Mouse (Mus musculus) limb, embryonic 10.5 days (tissue): ENCODE results near the gene Gpr35. TPM values are rescaled to one million over a fixed set of nuclear protein-coding genes. Genes with fewer than 3 reads are reported as not detected.
"Not testable (repeated sequence)": the region's sequence is repeated elsewhere in the genome, so short reads cannot be mapped to it uniquely, and the experiment has no call there.

ENCODE experiments used
- DNase-seq: peaks from one replicate; pipeline ENCODE4 v3.0.0-alpha.2; 2017; ENCODE audit warnings: low spot score
- H3K27ac ChIP-seq: fragments of 300-500 bp; sonication (generic); 2 replicates; pipeline ENCODE4 v1.5.1; 2016; ENCODE audit warnings: mild to moderate bottlenecking
- H3K27me3 ChIP-seq: fragments of 300-500 bp; sonication (generic); 2 replicates; pipeline ENCODE4 v1.6.1; 2016; ENCODE audit warnings: low read depth, mild to moderate bottlenecking; ENCODE audit not compliant: poor library complexity, severe bottlenecking
- H3K36me3 ChIP-seq: fragments of 300-500 bp; sonication (generic); 2 replicates; pipeline ENCODE4 v1.6.1; 2016; ENCODE audit warnings: mild to moderate bottlenecking, moderate library complexity
- H3K4me1 ChIP-seq: fragments of 300-500 bp; sonication (generic); 2 replicates; pipeline ENCODE4 v1.6.1; 2016
- H3K4me3 ChIP-seq: fragments of 300-500 bp; sonication (generic); 2 replicates; pipeline ENCODE4 v1.5.1; 2016; ENCODE audit warnings: mild to moderate bottlenecking, moderate library complexity
- H3K9me3 ChIP-seq: fragments of 300-500 bp; sonication (generic); replicated peaks from 2 replicates; pipeline ENCODE4 v1.6.1; 2016; ENCODE audit warnings: mild to moderate bottlenecking
- WGBS: fragments of 180-500 bp; shearing (Covaris S2); methylation state at CpG from one replicate; pipeline ENCODE4 v1.1.7; 2016; 5-methylcytosine and 5-hydroxymethylcytosine counted together
- polyA plus RNA-seq: library from polyadenylated mRNA; unstranded; fragments of >200 nt; fragmentation: Nextera tagmentation; extraction: Ambion mirVana; gene quantifications from 2 replicates; pipeline ENCODE4 v1.2.1, GENCODE M21; 2016

Gpr35 gene
- polyA plus RNA-seq, 1 experiment from 2014 or later, result 0.35 TPM

DNA sequence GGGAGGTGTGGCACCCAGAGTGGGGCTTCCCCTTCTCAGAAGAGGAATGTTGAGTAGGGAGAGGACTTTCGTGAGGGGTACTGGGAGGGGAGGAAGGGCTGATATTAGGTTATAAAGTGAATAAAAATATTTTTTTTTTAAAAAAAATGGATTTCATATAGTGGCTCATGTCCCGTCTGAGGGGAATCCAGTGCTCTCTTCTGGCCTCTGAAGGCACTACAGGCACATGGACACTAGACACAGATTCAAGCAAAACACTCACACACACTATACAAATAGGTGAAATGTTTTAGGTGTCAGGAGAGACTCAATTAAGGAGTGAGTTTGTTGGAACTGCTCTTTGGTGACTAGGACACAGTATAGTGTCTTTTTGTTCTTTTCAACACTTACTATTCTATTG, 14.7 kb upstream of the Gpr35 start:
- peaks cover 22% of the 10 kb centered on the region for H3K4me1 ChIP-seq
- H3K4me3 ChIP-seq, result peak overlapping the region; percentile 87
- DNase-seq, result no peak
- 77% methylated on average over 2 of the region's 2 CpGs for WGBS
- no peak overlapping the region for H3K27ac ChIP-seq
- peaks cover 39% of the 10 kb centered on the region for H3K36me3 ChIP-seq
- no peaks in the 10 kb centered on the region for H3K27me3 ChIP-seq
- 0 out of 2 replicates have a peak, but pooled peaks cover 2% of the 10 kb centered on the region for H3K9me3 ChIP-seq

DNA sequence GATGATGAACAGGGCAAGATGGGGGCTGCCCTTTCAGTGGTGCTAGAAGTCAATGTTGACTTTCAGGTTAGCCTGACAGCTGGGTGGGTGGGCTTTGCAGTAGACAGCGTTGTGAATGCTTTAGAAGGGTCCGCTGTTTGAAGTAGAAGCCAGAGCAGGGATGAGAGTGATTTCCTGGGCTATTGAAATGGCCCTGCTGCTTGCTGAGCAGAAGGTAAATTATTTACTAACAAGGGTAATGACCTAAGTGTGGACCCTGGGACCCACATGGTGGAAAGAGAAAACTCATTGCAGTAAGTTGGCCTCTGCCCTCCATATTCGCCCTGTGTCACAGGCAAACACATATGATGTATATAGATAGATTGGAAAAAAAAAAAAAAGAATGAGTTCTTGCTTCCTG, 14.2 kb upstream of the Gpr35 start:
- Histone ChIP-seq H3K9me3 (0 out of 2 replicates have a peak, but pooled peaks cover 2% of the 10 kb centered on the region), H3K27ac (no peak overlapping the region), H3K36me3 (peaks cover 42% of the 10 kb centered on the region), H3K27me3 (no peaks in the 10 kb centered on the region), H3K4me1 (peaks cover 22% of the 10 kb centered on the region), H3K4me3 (no peak overlapping the region)
- WGBS, result 91% methylated on average over 3 of the region's 3 CpGs
- no peak for DNase-seq

DNA sequence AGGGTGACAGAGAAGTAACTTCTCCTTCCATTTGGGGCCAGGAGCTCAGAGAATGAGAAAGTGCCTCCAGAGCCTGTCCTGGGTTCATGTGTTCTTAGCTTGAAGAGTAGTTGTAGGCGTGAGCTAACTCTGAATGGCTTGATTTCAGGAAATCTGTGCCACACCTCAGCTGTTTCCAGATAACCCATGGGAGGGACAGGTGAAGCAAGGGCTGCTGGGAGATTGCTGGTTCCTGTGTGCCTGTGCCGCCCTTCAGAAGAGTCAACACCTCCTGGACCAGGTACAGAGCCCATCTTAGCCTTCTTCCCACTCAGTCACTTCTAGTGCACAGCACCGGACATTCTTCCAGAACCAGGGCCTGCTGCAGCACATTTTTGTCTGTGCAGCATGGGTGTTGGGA, 12.9 kb upstream of the Gpr35 start:
- 84% methylated on average over 3 of the region's 3 CpGs for WGBS
- DNase-seq, result no peak
- H3K36me3 ChIP-seq, result peaks cover 55% of the 10 kb centered on the region
- H3K4me3 ChIP-seq, result no peak overlapping the region
- H3K9me3 ChIP-seq, result 0 out of 2 replicates have a peak, but pooled peaks cover 1% of the 10 kb centered on the region
- no peaks in the 10 kb centered on the region for H3K27me3 ChIP-seq
- peaks cover 22% of the 10 kb centered on the region for H3K4me1 ChIP-seq
- H3K27ac ChIP-seq, result no peak overlapping the region

DNA sequence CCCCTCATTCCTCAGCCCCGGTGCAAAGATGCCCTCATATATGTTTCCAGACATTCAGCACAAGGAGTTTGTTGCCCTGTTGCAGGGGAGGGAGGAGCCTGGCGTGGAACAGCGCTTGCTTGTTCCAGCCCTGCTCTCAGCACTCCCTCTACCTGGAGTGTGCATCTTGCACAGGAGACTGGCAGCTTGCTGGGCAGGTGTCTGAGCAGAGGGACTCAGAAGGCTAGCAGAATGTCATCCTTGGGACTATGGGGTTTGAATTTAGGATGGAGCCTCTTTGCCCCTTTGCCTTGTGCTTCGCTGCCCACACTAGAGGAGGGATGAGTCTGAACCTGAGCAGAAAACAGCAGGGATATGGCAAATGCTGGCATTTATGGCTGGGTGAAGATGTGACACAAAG, 10.9 kb upstream of the Gpr35 start:
- Histone ChIP-seq H3K27me3 (no peaks in the 10 kb centered on the region), H3K4me1 (peaks cover 16% of the 10 kb centered on the region), H3K9me3 (no peaks in the 10 kb centered on the region), H3K4me3 (no peak overlapping the region), H3K36me3 (peaks cover 75% of the 10 kb centered on the region), H3K27ac (no peak overlapping the region)
- DNase-seq, result no peak
- 96% methylated on average over 4 of the region's 4 CpGs for WGBS

DNA sequence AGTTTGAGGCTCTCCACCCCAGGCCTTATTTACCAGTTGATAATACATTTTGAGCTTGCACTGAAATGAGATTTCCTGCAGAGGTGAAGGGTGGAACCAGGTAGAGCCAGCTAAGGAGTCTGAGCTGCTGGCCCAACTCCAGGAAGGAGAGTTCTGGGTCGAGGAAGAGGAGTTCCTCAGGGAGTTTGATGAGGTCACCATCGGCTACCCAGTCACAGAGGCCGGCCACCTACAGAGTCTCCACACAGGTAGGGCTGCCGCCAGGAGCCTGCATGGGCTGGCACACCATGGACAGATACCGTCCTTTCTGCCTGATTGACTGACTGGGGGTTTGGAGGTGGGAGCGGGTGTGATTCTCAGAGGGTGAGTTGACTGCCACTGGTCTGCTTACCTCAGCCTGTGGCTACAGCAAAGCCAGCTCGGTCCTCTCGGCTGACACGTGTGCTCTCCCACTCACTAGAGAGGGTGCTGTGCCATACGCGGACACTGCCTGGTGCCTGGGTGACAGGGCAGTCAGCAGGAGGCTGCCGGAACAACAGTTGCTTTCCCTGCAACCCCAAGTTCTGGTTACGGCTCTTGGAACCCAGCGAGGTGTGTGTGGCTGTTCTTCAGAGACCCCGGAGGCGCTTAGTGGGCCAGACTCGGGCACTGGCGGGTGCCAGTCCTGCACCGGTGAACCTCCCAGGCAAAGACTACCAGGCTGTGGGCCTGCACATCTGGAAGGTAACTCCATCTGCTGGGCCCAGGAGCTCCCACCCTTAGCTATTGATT, 7.3 kb upstream of the Gpr35 start:
- WGBS, result 93% methylated on average over 19 of the region's 19 CpGs
- Histone ChIP-seq H3K36me3 (peaks cover 97% of the 10 kb centered on the region), H3K27ac (no peak overlapping the region), H3K27me3 (no peaks in the 10 kb centered on the region), H3K9me3 (no peaks in the 10 kb centered on the region), H3K4me3 (no peak overlapping the region), H3K4me1 (no peaks in the 10 kb centered on the region)
- DNase-seq, result no peak

DNA sequence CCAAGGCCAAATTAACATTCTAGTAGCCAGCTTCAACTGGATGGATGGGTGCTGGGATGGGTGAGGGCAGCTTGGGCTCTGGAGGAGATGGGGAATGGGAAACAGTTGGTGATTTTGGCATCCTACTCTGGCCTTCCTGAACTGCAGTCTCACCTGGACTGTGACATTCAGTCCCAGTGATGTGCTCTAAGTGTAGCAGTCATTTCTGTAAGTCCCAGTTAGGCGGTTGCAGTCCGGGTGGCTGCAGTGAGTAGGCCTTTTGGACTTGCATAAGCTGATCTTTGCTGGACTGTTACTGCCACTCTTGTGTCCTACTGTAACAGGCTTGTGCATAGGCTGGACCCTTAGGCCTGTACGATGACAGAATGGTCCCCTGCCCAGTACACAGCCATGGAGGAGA, 2.7 kb upstream of the Gpr35 start:
- no peak overlapping the region for H3K4me3 ChIP-seq
- no peak overlapping the region for H3K27ac ChIP-seq
- 90% methylated on average over 3 of the region's 3 CpGs for WGBS
- H3K9me3 ChIP-seq, result no peaks in the 10 kb centered on the region
- H3K4me1 ChIP-seq, result no peaks in the 10 kb centered on the region
- no peaks in the 10 kb centered on the region for H3K27me3 ChIP-seq
- no peak for DNase-seq
- peaks cover 63% of the 10 kb centered on the region for H3K36me3 ChIP-seq

DNA sequence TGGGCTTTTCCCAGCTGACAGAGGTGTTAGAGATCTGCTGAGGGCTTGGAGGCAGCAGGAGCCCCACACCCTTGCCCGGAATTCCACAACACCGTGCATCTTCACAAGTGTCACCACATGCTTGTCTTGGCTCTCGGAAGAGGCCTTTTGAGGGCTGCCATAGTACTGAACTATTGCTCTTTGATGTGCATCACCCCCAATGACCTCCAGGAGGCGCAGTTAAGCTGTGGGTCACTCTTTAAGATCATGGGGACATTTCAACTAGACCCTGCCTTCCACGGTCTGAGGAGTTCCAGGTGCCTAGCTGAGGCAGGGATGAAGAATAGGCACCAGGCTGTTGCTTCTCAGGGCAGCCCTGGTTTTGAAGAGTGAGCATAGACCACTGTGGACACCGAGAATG, 1.2 kb upstream of the Gpr35 start:
- peaks cover 48% of the 10 kb centered on the region for H3K36me3 ChIP-seq

DNA sequence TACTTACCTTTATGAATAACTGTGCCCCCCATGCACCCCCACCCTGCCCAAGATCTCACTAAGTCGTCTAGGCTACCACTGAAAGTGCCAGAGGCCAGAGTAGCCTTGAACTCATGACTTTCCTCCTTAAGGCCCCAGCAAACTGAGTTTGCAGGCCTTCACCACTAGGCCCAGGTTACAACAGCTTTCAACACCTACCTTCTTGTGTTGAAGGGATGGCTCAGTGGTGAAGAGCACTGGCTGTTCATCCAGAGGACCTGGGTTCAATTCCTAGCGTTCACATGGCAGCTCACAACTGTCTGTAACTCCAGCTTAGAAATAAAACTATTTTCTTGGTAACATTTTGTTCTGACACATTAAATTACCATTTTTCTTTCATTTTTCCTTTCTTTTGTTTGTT, 3.0 kb downstream of the Gpr35 start:
- Histone ChIP-seq H3K27ac (no peak overlapping the region), H3K36me3 (peaks cover 6% of the 10 kb centered on the region), H3K9me3 (no peaks in the 10 kb centered on the region), H3K4me3 (no peak overlapping the region), H3K4me1 (no peaks in the 10 kb centered on the region), H3K27me3 (no peaks in the 10 kb centered on the region)
- WGBS, result 74% methylated on average over 2 of the region's 2 CpGs
- DNase-seq, result no peak

More for the DNA sequence above, 1.2 kb upstream of the Gpr35 start:
- Histone ChIP-seq H3K4me3 (no peak overlapping the region), H3K9me3 (no peaks in the 10 kb centered on the region), H3K4me1 (no peaks in the 10 kb centered on the region), H3K27ac (no peak overlapping the region), H3K27me3 (no peaks in the 10 kb centered on the region)
- DNase-seq, result no peak
- 70% methylated on average over 6 of the region's 6 CpGs for WGBS

DNA sequence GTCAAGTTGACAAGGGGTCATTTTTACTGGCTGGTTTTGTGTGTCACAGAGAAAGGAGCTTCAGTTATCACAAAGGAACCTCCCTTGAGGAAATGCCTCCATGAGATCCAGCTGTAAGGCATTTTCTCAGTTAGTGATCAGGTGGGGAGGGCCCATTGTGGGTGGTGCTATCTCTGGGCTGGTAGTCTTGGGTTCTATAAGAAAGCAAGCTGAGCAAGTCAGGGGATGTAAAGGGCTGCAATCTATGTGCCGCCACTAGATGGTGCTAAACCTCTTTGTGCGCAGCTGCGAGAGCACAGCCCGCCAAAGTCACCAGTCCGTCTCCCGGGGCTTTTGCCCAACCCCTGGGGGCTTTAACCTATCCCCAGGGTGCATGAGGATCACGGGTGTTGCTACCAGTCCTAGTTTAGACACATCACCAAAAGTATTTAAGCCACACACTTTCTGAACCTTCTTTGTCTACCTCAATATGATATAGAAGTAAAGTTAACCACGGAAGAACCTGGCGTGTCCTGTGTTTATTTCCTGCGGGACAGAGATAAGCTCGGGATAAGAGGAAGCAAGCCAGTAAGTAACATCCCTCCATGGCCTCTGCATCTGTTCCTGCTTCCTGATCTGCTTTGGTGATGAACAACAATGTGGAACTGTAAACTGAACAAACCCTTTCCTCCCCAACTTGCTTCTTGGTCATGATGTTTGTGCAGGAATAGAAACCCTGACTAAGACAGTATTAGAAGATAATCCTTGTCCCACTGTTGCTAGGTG, 6.1 kb downstream of the Gpr35 start:
- H3K36me3 ChIP-seq, H3K27me3 ChIP-seq, H3K4me1 ChIP-seq, DNase-seq, H3K9me3 ChIP-seq, H3K27ac ChIP-seq: not testable (repeated sequence)
- peak overlapping the region; percentile 25 for H3K4me3 ChIP-seq
- WGBS, result 13% methylated on average over 11 of the region's 11 CpGs

DNA sequence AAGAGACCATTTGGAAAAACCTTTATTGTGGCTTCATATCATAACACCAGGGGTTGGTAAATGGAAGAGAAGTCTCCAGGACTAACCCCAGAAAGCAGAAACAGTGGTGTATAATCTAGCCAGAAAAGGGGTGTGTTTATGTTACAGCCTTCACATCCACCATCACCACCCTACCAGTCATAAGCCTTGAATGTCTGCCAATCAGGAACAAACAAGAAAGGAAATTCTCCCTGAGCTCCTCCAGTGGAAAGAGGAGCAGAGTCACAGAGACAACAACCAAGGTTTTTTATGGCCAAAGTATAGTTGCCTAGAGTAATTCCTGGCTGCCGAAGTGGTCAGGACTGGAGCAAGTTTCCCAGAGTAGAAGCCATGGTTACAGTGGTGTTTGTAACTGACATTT, 8.3 kb downstream of the Gpr35 start:
- Histone ChIP-seq H3K36me3 (no peaks in the 10 kb centered on the region), H3K4me3 (no peak overlapping the region), H3K4me1 (no peaks in the 10 kb centered on the region), H3K9me3 (no peaks in the 10 kb centered on the region), H3K27me3 (no peaks in the 10 kb centered on the region), H3K27ac (no peak overlapping the region)
- 78% methylated on average over 1 of the region's 1 CpGs for WGBS
- no peak for DNase-seq

DNA sequence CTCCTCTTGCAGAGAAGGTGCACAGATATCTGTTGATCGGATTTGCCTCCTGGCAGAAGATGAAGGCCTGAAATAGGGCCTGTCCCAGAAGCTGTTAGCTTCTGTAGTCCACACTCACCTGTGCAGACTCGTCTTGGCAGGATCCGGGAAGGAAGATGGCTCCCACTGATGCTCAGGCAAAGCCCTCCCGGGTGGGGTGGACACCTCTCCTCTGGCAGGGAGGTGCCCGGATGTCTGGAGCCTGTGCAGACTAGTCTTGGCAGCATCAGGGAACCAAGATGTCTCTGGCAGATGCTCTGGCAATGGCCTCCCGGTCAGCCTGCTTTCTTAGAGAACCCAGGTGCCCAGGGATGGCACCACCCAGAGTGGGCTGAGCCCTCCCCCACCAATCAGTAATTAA, 20.1 kb downstream of the Gpr35 start:
- WGBS, result 86% methylated on average over 6 of the region's 6 CpGs
- H3K36me3 ChIP-seq, H3K27me3 ChIP-seq, H3K4me1 ChIP-seq, H3K27ac ChIP-seq, H3K4me3 ChIP-seq, H3K9me3 ChIP-seq, DNase-seq: not testable (repeated sequence)

DNA sequence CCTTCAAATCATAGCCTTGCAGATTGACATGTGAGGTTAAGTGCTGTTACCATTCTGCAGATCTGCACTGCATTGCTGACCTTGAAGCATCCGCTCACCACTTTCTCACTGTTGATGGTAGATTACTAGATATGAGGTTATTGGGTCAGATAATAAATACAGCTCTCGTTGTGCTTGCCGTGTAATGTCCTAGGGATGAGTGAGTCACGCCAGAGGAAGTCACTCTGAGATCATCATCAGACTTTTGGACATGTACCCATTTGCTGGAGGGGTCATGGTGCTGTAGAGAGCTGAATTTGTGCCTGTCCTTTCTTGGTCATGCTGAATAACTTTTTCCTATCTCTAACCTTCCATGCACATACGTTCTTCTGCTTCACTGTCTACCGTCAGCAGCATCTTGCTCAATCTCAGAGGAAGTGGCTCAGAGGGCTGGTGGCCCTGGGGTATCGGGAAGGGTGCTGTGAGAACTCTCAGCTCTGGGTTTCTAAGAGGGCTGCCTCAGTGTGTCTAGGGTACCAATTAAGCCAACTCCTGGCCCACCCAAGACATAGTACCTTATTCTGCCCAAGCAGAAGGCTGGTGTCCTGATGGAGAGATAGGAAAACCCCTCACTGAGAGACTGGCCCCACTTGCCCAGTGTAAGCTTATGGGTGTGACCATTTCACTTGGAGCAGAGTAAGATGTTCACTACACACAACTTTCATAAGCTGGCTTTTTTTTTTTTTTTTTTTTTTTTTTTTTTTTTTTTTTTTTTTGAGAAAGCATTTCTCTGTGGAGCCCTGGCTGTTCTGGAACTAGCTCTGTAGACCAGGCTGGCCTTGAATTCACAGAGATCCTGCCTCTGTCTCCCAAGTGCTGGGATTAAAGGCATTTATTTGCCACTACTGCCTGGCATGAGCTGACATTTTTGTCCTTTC, 21.5 kb downstream of the Gpr35 start:
- peaks cover 4% of the 10 kb centered on the region; the same call in 1 of the 2 replicates for H3K27me3 ChIP-seq
- no peaks in the 10 kb centered on the region for H3K9me3 ChIP-seq
- WGBS, result 87% methylated on average over 7 of the region's 7 CpGs
- peaks cover 13% of the 10 kb centered on the region for H3K4me1 ChIP-seq
- DNase-seq, result no peak
- no peak overlapping the region for H3K27ac ChIP-seq
- H3K4me3 ChIP-seq, result no peak overlapping the region
- H3K36me3 ChIP-seq, result no peaks in the 10 kb centered on the region
